Mouse (Mus musculus) testis, adult 2 months (tissue): ENCODE results near the gene 6030445D17Rik. TPM values are rescaled to one million over a fixed set of nuclear protein-coding genes. Genes with fewer than 3 reads are reported as not detected.

ENCODE experiments used
- H3K27ac ChIP-seq: fragments of 200-500 bp; 2 replicates; pipeline ENCODE4 v1.5.1; 2012; ENCODE audit warnings: low read depth, low read length; ENCODE audit not compliant: control insufficient read depth, insufficient read depth
- H3K27me3 ChIP-seq: fragments of 200-500 bp; 2 replicates; pipeline ENCODE4 v1.6.1; 2012; ENCODE audit warnings: mild to moderate bottlenecking, low read length, moderate library complexity; ENCODE audit not compliant: control insufficient read depth, insufficient read depth
- H3K36me3 ChIP-seq: fragments of 200-500 bp; 2 replicates; pipeline ENCODE4 v1.6.1; 2012; ENCODE audit warnings: mild to moderate bottlenecking, low read length; ENCODE audit not compliant: control insufficient read depth, insufficient read depth
- H3K4me1 ChIP-seq: fragments of 200-500 bp; 2 replicates; pipeline ENCODE4 v1.6.1; 2012; ENCODE audit warnings: low read length; ENCODE audit not compliant: control insufficient read depth, insufficient read depth
- H3K4me3 ChIP-seq: fragments of 200-500 bp; 2 replicates; pipeline ENCODE4 v1.5.1; 2012; ENCODE audit warnings: low read depth, mild to moderate bottlenecking, low read length, moderate library complexity, mixed read lengths; ENCODE audit not compliant: control insufficient read depth
- CTCF ChIP-seq: fragments of 200-500 bp; IDR thresholded peaks from 2 replicates; pipeline ENCODE4 v1.5.1; 2012; ENCODE audit warnings: low read depth, mild to moderate bottlenecking, inconsistent platforms, low read length, moderate library complexity; ENCODE audit not compliant: control insufficient read depth, insufficient read depth, insufficient replicate concordance
- POLR2A ChIP-seq: fragments of 200-500 bp; IDR thresholded peaks from 2 replicates; pipeline ENCODE4 v1.6.1; 2012; ENCODE audit warnings: low read depth, mild to moderate bottlenecking, inconsistent platforms, low read length, moderate library complexity; ENCODE audit not compliant: control insufficient read depth
- polyA plus RNA-seq: library from polyadenylated mRNA; depleted of rRNA; stranded (reverse); fragments of >200 nt; gene quantifications from 2 replicates; pipeline ENCODE4 v1.2.3, GENCODE M21; 2012

Gene 6030445D17Rik
- polyA plus RNA-seq, 1 experiment, result not detected

GRCm38 (mm10) chr4:136461206-136461605, 844 bp upstream of the 6030445D17Rik start:
- Histone ChIP-seq H3K27ac (no peak overlapping the region), H3K4me3 (no peak overlapping the region), H3K36me3 (no peaks in the 10 kb centered on the region), H3K4me1 (peaks cover 8% of the 10 kb centered on the region), H3K27me3 (no peaks in the 10 kb centered on the region)
- TF ChIP-seq CTCF (no peak), POLR2A (no peak)

GRCm38 (mm10) chr4:136461761-136462085, 327 bp upstream of the 6030445D17Rik start:
- Histone ChIP-seq H3K36me3 (no peaks in the 10 kb centered on the region), H3K4me1 (peaks cover 8% of the 10 kb centered on the region), H3K27ac (no peak overlapping the region), H3K27me3 (no peaks in the 10 kb centered on the region), H3K4me3 (peak overlapping the region; percentile 86)
- TF ChIP-seq POLR2A (no peak), CTCF (no peak)

GRCm38 (mm10) chr4:136462839-136463178, 759 bp downstream of the 6030445D17Rik start:
- H3K4me1 ChIP-seq, result peaks cover 8% of the 10 kb centered on the region
- no peaks in the 10 kb centered on the region for H3K27me3 ChIP-seq
- H3K27ac ChIP-seq, result peak overlapping the region; percentile 85
- TF ChIP-seq POLR2A, result no peak
- TF ChIP-seq CTCF, result no peak
- H3K4me3 ChIP-seq, result peak overlapping the region; percentile 86
- no peaks in the 10 kb centered on the region for H3K36me3 ChIP-seq

GRCm38 (mm10) chr4:136463436-136463835, 1.4 kb downstream of the 6030445D17Rik start:
- Histone ChIP-seq H3K27ac (no peak overlapping the region), H3K27me3 (no peaks in the 10 kb centered on the region), H3K4me1 (peaks cover 8% of the 10 kb centered on the region), H3K36me3 (no peaks in the 10 kb centered on the region), H3K4me3 (peak overlapping the region; percentile 86; the same call in 1 of the 2 replicates)
- TF ChIP-seq POLR2A, result no peak
- TF ChIP-seq CTCF, result no peak

- H3K36me3 ChIP-seq, result no peaks in the 10 kb centered on the region
- no peak overlapping the region for H3K4me3 ChIP-seq
- peaks cover 3% of the 10 kb centered on the region for H3K27me3 ChIP-seq
- H3K27ac ChIP-seq, result peak overlapping the region; percentile 38
- TF ChIP-seq POLR2A (no peak), CTCF (no peak)
- H3K4me1 ChIP-seq, result peaks cover 19% of the 10 kb centered on the region
Observed at GRCm38 (mm10) chr4:136466226-136466625, 4.2 kb downstream of the 6030445D17Rik start.

- TF ChIP-seq CTCF (no peak), POLR2A (no peak; the same call in 1 of the 2 replicates)
- H3K4me1 ChIP-seq, result peaks cover 12% of the 10 kb centered on the region
- peaks cover 3% of the 10 kb centered on the region for H3K27me3 ChIP-seq
- peak overlapping the region; percentile 47; the same call in 1 of the 2 replicates for H3K27ac ChIP-seq
- peak overlapping the region; percentile 96 for H3K4me3 ChIP-seq
- H3K36me3 ChIP-seq, result no peaks in the 10 kb centered on the region
Observed at GRCm38 (mm10) chr4:136468553-136469327, 6.7 kb downstream of the 6030445D17Rik start.

GRCm38 (mm10) chr4:136469371-136469903, 7.4 kb downstream of the 6030445D17Rik start, which contains the start of gene Luzp1:
Gene Luzp1, plus strand, starts transcription at chr4:136469761.
- H3K27ac ChIP-seq, result peak within 1 kb of the TSS; percentile 90
- H3K4me3 ChIP-seq, result peak within 1 kb of the TSS; percentile 96
- peaks cover 12% of the 10 kb centered on the region for H3K4me1 ChIP-seq
- TF ChIP-seq CTCF (no peak), POLR2A (peak; percentile 89)
- H3K27me3 ChIP-seq, result peaks cover 3% of the 10 kb centered on the region
- H3K36me3 ChIP-seq, result no peaks in the 10 kb centered on the region
